Mouse (Mus musculus): ENCODE measurements around the gene AI467606. TPM values are rescaled to one million over a fixed set of nuclear protein-coding genes. Genes with fewer than 3 reads are reported as not detected.
"Not testable (repeated sequence)": the region's sequence is repeated elsewhere in the genome, so short reads cannot be mapped to it uniquely, and the experiment has no call there.

The AI467606 gene
- polyA plus RNA-seq, 1 experiment from 2014 or later: 1.5 TPM

GRCm38 (mm10) chr7:127080045-127080444 is 11.1 kb upstream of the AI467606 start:
- 84% methylated on average over 3 of the region's 3 CpGs for WGBS
- no peaks in the 10 kb centered on the region for H3K9me3 ChIP-seq (ENCODE audit: control insufficient read depth, low read length)
- no peak for ATAC-seq
- no peak overlapping the region for H3K9ac ChIP-seq (replicated peaks; ENCODE audit: low read depth, low read length)
- H3K36me3 ChIP-seq (ENCODE audit: control insufficient read depth, insufficient read depth): no peaks in the 10 kb centered on the region
- no peak overlapping the region for H3K4me3 ChIP-seq (replicated peaks; ENCODE audit: low read length)
- no peaks in the 10 kb centered on the region for H3K27me3 ChIP-seq (replicated peaks; ENCODE audit: control insufficient read depth, insufficient read depth, low read length)
- no peaks in the 10 kb centered on the region for H3K4me1 ChIP-seq (replicated peaks; ENCODE audit: control insufficient read depth, insufficient read depth, low read length)
- no peak overlapping the region for H3K4me2 ChIP-seq (ENCODE audit: low read length)
- no peak overlapping the region for H3K27ac ChIP-seq (ENCODE audit: low read length)

- 83% methylated on average over 8 of the region's 8 CpGs for WGBS
- Histone ChIP-seq H3K4me2 (ENCODE audit: low read length) (no peak overlapping the region), H3K4me1 (replicated peaks; ENCODE audit: control insufficient read depth, insufficient read depth, low read length) (no peaks in the 10 kb centered on the region), H3K27me3 (replicated peaks; ENCODE audit: control insufficient read depth, insufficient read depth, low read length) (no peaks in the 10 kb centered on the region), H3K4me3 (replicated peaks; ENCODE audit: low read length) (no peak overlapping the region), H3K36me3 (ENCODE audit: control insufficient read depth, insufficient read depth) (no peaks in the 10 kb centered on the region), H3K9ac (replicated peaks; ENCODE audit: low read depth, low read length) (no peak overlapping the region), H3K9me3 (ENCODE audit: control insufficient read depth, low read length) (no peaks in the 10 kb centered on the region), H3K27ac (ENCODE audit: low read length) (no peak overlapping the region)
- ATAC-seq: no peak
Observed at GRCm38 (mm10) chr7:127082271-127082670, 8.9 kb upstream of the AI467606 start.

GRCm38 (mm10) chr7:127082995-127083394 is 8.2 kb upstream of the AI467606 start:
- ATAC-seq: no peak
- no peak overlapping the region for H3K4me2 ChIP-seq (ENCODE audit: low read length)
- no peak overlapping the region for H3K9ac ChIP-seq (replicated peaks; ENCODE audit: low read depth, low read length)
- WGBS: 72% methylated on average over 2 of the region's 2 CpGs
- H3K27ac ChIP-seq (ENCODE audit: low read length): no peak overlapping the region
- no peaks in the 10 kb centered on the region for H3K36me3 ChIP-seq (ENCODE audit: control insufficient read depth, insufficient read depth)
- no peaks in the 10 kb centered on the region for H3K4me1 ChIP-seq (replicated peaks; ENCODE audit: control insufficient read depth, insufficient read depth, low read length)
- H3K27me3 ChIP-seq (replicated peaks; ENCODE audit: control insufficient read depth, insufficient read depth, low read length): no peaks in the 10 kb centered on the region
- no peaks in the 10 kb centered on the region for H3K9me3 ChIP-seq (ENCODE audit: control insufficient read depth, low read length)
- H3K4me3 ChIP-seq (replicated peaks; ENCODE audit: low read length): no peak overlapping the region

- ATAC-seq: no peak
- Histone ChIP-seq H3K36me3 (ENCODE audit: control insufficient read depth, insufficient read depth) (no peaks in the 10 kb centered on the region), H3K27ac (ENCODE audit: low read length) (no peak overlapping the region), H3K9ac (replicated peaks; ENCODE audit: low read depth, low read length) (no peak overlapping the region), H3K4me3 (replicated peaks; ENCODE audit: low read length) (no peak overlapping the region), H3K4me1 (replicated peaks; ENCODE audit: control insufficient read depth, insufficient read depth, low read length) (no peaks in the 10 kb centered on the region), H3K27me3 (replicated peaks; ENCODE audit: control insufficient read depth, insufficient read depth, low read length) (no peaks in the 10 kb centered on the region), H3K4me2 (ENCODE audit: low read length) (no peak overlapping the region), H3K9me3 (ENCODE audit: control insufficient read depth, low read length) (no peaks in the 10 kb centered on the region)
- 92% methylated on average over 4 of the region's 4 CpGs for WGBS
Observed at GRCm38 (mm10) chr7:127083689-127084088, 7.5 kb upstream of the AI467606 start.

GRCm38 (mm10) chr7:127084794-127085193 is 6.4 kb upstream of the AI467606 start:
- H3K27me3 ChIP-seq (replicated peaks; ENCODE audit: control insufficient read depth, insufficient read depth, low read length): no peaks in the 10 kb centered on the region
- WGBS: 86% methylated on average over 2 of the region's 2 CpGs
- no peak overlapping the region for H3K27ac ChIP-seq (ENCODE audit: low read length)
- H3K4me2 ChIP-seq (ENCODE audit: low read length): no peak overlapping the region
- no peak for ATAC-seq
- H3K9ac ChIP-seq (replicated peaks; ENCODE audit: low read depth, low read length): no peak overlapping the region
- no peak overlapping the region for H3K4me3 ChIP-seq (replicated peaks; ENCODE audit: low read length)
- H3K9me3 ChIP-seq (ENCODE audit: control insufficient read depth, low read length): no peaks in the 10 kb centered on the region
- H3K4me1 ChIP-seq (replicated peaks; ENCODE audit: control insufficient read depth, insufficient read depth, low read length): 0 out of 2 replicates have a peak, but pooled peaks cover 4% of the 10 kb centered on the region
- H3K36me3 ChIP-seq (ENCODE audit: control insufficient read depth, insufficient read depth): no peaks in the 10 kb centered on the region

- 89% methylated on average over 6 of the region's 6 CpGs for WGBS
- not testable (repeated sequence) for H3K9ac ChIP-seq (replicated peaks; ENCODE audit: low read depth, low read length); ATAC-seq
Observed at GRCm38 (mm10) chr7:127085751-127086150, 5.4 kb upstream of the AI467606 start.

GRCm38 (mm10) chr7:127087278-127088010 is 3.7 kb upstream of the AI467606 start, which contains the start of gene Zg16:
Gene Zg16, minus strand, starts transcription at chr7:127087328.
- H3K4me3 ChIP-seq (replicated peaks; ENCODE audit: low read length); H3K4me2 ChIP-seq (ENCODE audit: low read length); H3K4me1 ChIP-seq (replicated peaks; ENCODE audit: control insufficient read depth, insufficient read depth, low read length); ATAC-seq; H3K9ac ChIP-seq (replicated peaks; ENCODE audit: low read depth, low read length); H3K9me3 ChIP-seq (ENCODE audit: control insufficient read depth, low read length); H3K27me3 ChIP-seq (replicated peaks; ENCODE audit: control insufficient read depth, insufficient read depth, low read length); H3K36me3 ChIP-seq (ENCODE audit: control insufficient read depth, insufficient read depth); H3K27ac ChIP-seq (ENCODE audit: low read length): not testable (repeated sequence)
- 84% methylated on average over 6 of the region's 6 CpGs for WGBS

More at GRCm38 (mm10) chr7:127085751-127086150, 5.4 kb upstream of the AI467606 start:
- H3K9me3 ChIP-seq (ENCODE audit: control insufficient read depth, low read length); H3K27ac ChIP-seq (ENCODE audit: low read length); H3K4me3 ChIP-seq (replicated peaks; ENCODE audit: low read length); H3K27me3 ChIP-seq (replicated peaks; ENCODE audit: control insufficient read depth, insufficient read depth, low read length); H3K36me3 ChIP-seq (ENCODE audit: control insufficient read depth, insufficient read depth); H3K4me1 ChIP-seq (replicated peaks; ENCODE audit: control insufficient read depth, insufficient read depth, low read length); H3K4me2 ChIP-seq (ENCODE audit: low read length): not testable (repeated sequence)

GRCm38 (mm10) chr7:127088083-127088482 is 3.1 kb upstream of the AI467606 start:
- ATAC-seq: no peak
- no peaks in the 10 kb centered on the region for H3K36me3 ChIP-seq (ENCODE audit: control insufficient read depth, insufficient read depth)
- 94% methylated on average over 3 of the region's 3 CpGs for WGBS
- H3K4me1 ChIP-seq (replicated peaks; ENCODE audit: control insufficient read depth, insufficient read depth, low read length): 0 out of 2 replicates have a peak, but pooled peaks cover 4% of the 10 kb centered on the region
- H3K9ac ChIP-seq (replicated peaks; ENCODE audit: low read depth, low read length): no peak overlapping the region
- no peaks in the 10 kb centered on the region for H3K27me3 ChIP-seq (replicated peaks; ENCODE audit: control insufficient read depth, insufficient read depth, low read length)
- H3K9me3 ChIP-seq (ENCODE audit: control insufficient read depth, low read length): no peaks in the 10 kb centered on the region
- H3K4me2 ChIP-seq (ENCODE audit: low read length): no peak overlapping the region
- no peak overlapping the region for H3K27ac ChIP-seq (ENCODE audit: low read length)
- H3K4me3 ChIP-seq (replicated peaks; ENCODE audit: low read length): no peak overlapping the region

- Histone ChIP-seq H3K4me3 (replicated peaks; ENCODE audit: low read length) (no peak overlapping the region), H3K27me3 (replicated peaks; ENCODE audit: control insufficient read depth, insufficient read depth, low read length) (no peaks in the 10 kb centered on the region), H3K36me3 (ENCODE audit: control insufficient read depth, insufficient read depth) (no peaks in the 10 kb centered on the region), H3K27ac (ENCODE audit: low read length) (no peak overlapping the region), H3K9ac (replicated peaks; ENCODE audit: low read depth, low read length) (peak overlapping the region; percentile 15; the same call in 1 of the 2 replicates), H3K9me3 (ENCODE audit: control insufficient read depth, low read length) (no peaks in the 10 kb centered on the region), H3K4me2 (ENCODE audit: low read length) (peak overlapping the region; percentile 38), H3K4me1 (replicated peaks; ENCODE audit: control insufficient read depth, insufficient read depth, low read length) (0 out of 2 replicates have a peak, but pooled peaks cover 4% of the 10 kb centered on the region)
- WGBS: 22% methylated on average over 27 of the region's 27 CpGs
- no peak for ATAC-seq
Observed at GRCm38 (mm10) chr7:127088901-127089845, 2.0 kb upstream of the AI467606 start.
